Mouse (Mus musculus): ENCODE results near the gene Prune2.

Gene Prune2

DNA sequence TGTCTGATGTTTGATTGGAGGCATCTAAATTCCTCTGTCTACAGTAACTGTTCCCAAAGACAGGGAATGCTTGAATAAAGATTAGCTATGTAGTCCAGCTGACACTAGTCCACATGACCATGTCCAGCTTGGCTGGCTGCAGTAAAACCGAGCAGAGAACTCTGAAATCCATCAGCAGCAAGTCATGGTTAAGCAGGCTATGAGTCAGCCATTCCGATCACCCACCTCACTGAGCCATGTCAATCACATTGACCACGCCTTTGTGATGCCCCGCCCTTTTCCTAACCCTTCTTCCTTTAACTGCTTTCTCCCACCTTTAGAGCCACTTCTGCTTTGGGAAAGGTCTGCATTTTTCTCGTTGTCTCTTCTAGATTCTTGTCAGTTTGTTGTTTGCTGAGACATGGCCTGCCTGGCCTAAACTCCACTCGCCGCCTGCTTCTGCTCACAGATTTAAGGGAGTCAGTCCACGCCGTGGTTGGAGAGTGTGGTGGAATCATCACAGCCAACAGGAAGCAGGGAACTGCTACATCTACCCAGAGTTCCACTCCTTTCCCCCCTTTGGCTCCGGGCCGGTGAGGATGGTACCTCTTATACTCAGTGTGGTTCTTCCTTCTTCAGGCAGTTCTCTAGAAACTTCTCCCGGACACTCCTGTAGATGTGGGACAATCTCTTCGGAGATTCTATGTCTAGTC lies 307.9 kb downstream of the Prune2 start:
- no peak for DNase-seq (ENCODE audit: low spot score)

DNA sequence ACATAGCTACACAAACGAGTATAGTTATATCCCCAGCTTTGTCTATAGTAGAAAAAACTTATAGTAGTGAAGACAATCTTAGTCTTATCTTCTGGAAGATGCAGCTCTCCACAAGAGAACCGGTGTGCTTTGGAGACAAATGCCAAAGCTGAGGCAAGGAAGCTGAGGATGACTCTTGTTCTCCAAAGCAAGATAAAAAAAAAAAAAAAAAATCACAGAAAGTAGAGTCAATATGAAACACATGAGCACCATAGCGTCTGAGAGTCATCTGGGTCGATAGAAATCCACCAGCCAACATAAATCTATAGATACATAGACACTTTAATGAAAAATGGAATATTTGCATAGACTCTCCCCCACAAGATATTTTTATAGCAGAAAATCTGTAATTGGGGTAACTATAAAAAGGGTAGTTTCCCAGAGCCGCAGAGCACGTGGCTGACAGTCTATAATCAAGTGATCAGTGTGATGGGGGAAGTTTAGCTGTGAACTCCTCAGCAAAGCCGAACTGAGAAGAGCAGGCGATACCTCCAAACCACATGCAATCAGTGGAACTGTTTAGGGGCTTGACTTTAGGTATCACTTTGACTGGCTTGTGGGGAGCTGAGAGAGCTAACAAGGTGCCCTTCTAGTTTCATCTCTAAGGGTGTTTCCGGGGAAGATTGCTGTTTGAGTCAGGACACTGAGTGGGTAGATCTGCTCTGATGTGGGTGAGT lies 308.7 kb downstream of the Prune2 start:
- no peak for DNase-seq (ENCODE audit: low spot score)

GRCm38 (mm10) chr19:17268669-17269068 lies 312.8 kb downstream of the Prune2 start:
- DNase-seq (ENCODE audit: low spot score) = no peak

DNA sequence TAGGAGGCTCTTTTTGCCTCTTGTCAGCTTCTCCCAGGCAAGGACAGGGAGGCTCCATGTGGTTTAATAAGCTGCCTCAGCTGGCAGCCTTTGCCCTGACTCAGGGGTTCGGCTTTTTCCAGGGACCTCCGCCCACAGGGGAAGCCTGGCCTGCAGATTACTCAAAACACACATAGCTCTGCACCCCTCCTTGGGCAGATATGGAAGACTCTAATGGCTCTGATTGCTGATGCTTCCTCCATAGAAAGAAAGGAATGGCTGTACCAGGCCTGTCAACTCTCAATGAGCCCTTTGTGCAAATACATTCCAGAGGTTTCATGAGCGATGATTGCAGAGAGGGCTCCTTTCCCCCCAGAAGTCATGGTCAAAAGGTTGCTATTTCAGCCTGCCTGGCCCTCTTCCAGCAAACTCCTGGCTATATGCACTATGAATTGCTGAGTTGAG lies 315.3 kb downstream of the Prune2 start:
- no peak for DNase-seq (ENCODE audit: low spot score)

DNA sequence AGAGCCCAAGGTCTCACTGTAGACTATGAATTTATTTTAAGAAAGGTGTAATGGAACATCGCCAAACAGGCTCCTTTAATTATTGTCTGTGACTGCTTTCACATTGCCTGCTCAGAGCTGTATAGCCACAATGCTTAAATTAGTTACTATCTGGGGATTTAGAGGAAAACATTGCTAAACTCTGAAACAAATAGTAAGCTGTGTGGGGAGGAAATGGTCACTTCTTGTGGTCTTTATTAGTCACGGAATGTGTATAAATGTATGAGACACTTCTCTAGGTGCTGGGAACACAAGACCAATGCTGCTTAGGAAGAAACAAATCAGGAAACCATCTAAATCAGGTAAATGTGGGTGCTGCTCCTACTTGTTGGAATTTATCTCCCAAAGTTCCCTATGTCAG lies 317.1 kb downstream of the Prune2 start:
- DNase-seq (ENCODE audit: low spot score) = no peak

Measured in layer of hippocampus, adult 11-12 months (tissue).